Mouse (Mus musculus): ENCODE measurements at regions not wholly inside any gene's neighbourhood (a gene's known extent, or its start where the extent isn't known, plus 50 kb on each side); places are given as distances from the start of the nearest gene placed in this dataset.

DNA sequence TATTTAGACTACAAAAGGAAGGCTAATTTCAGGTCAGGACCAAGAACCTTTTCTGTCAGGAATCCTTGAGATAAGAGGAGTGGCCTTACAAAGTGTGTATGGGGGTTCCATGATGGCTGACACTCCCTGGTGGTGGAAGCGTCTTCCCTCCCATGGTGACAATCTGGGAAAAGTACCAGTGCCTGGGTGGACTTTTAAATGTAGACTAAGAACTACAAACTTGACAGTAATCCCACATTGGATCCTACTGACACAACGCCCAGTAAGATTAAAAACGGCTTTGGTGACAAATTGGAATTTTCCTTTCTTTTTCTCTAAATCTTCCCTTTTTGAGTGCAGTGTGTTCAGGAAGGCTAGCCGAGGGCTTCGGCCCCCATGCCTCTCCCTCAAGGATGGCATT, 325.3 kb upstream of the Prickle1 start:
- H3K4me1 ChIP-seq (ENCODE audit: control insufficient read depth in 1 of 2, insufficient read depth in 2 of 2, low read length in 2 of 2): no peaks in the 10 kb centered on the region
- H3K9me3 ChIP-seq (replicated peaks; ENCODE audit: insufficient read depth, low read length): no peaks in the 10 kb centered on the region
- H3K27ac ChIP-seq (ENCODE audit: control insufficient read depth, low read depth, low read length): no peak overlapping the region
- H3K36me3 ChIP-seq (ENCODE audit: control insufficient read depth in 1 of 2, insufficient read depth in 2 of 2, low read length in 2 of 2): no peaks in the 10 kb centered on the region
- no peaks in the 10 kb centered on the region for H3K79me2 ChIP-seq (ENCODE audit: control insufficient read depth, insufficient read depth, low read length, poor library complexity)
- H3K4me3 ChIP-seq (ENCODE audit: control insufficient read depth in 1 of 2, insufficient read depth in 1 of 2, low read depth in 2 of 2, low read length in 2 of 2): no peak overlapping the region
- H3K9ac ChIP-seq (ENCODE audit: control insufficient read depth, low read depth, low read length, poor library complexity, severe bottlenecking): no peak overlapping the region
- no peak for DNase-seq (ENCODE audit: low read depth, low spot score)
- no peaks in the 10 kb centered on the region for H3K27me3 ChIP-seq (ENCODE audit: control insufficient read depth in 1 of 2, insufficient read depth in 2 of 2, low read length in 2 of 2)
- no peak for TF ChIP-seq E2F4 (IDR thresholded peaks at IDR 0.05; ENCODE audit: borderline replicate concordance, low read depth, low read length)
- no peak for TF ChIP-seq USF2 (IDR thresholded peaks at IDR 0.05; ENCODE audit: borderline replicate concordance in 1 of 2, insufficient read depth in 1 of 2, low read depth in 1 of 2, low read length in 2 of 2)
- TF ChIP-seq ETS1 (IDR thresholded peaks at IDR 0.05; ENCODE audit: low read depth, low read length): no peak
- no peak for TF ChIP-seq TAL1 (IDR thresholded peaks at IDR 0.05; ENCODE audit: low read length)
- TF ChIP-seq CTCF (IDR thresholded peaks at IDR 0.05 in 2 of 3, conservative IDR thresholded peaks at IDR 0.05 in 1 of 3; ENCODE audit: control insufficient read depth in 1 of 3, insufficient read depth in 1 of 3, low read depth in 2 of 3, low read length in 3 of 3, poor library complexity in 1 of 3, severe bottlenecking in 1 of 3): no peak
- TF ChIP-seq RAD21 (IDR thresholded peaks at IDR 0.05; ENCODE audit: low read depth, low read length): no peak
- no peak for TF ChIP-seq ZC3H11A (IDR thresholded peaks at IDR 0.05; ENCODE audit: low read depth, low read length)
- TF ChIP-seq MEF2A (IDR thresholded peaks at IDR 0.05; ENCODE audit: extremely low read depth, insufficient replicate concordance, low read depth, low read length, poor library complexity, severe bottlenecking): no peak
- TF ChIP-seq ZNF384 (IDR thresholded peaks at IDR 0.05; ENCODE audit: low read depth, low read length): no peak
- TF ChIP-seq MAFK (IDR thresholded peaks at IDR 0.05; ENCODE audit: borderline replicate concordance, low read depth, low read length): no peak
- no peak for TF ChIP-seq KAT2A (conservative IDR thresholded peaks at IDR 0.05; ENCODE audit: low read depth, low read length)
- no peak for TF ChIP-seq ZMIZ1 (IDR thresholded peaks at IDR 0.05; ENCODE audit: low read depth, low read length)
- no peak for TF ChIP-seq TCF12 (IDR thresholded peaks at IDR 0.05; ENCODE audit: low read depth, low read length)
- TF ChIP-seq MAZ (IDR thresholded peaks at IDR 0.05; ENCODE audit: low read depth, low read length): no peak
- TF ChIP-seq RCOR1 (IDR thresholded peaks at IDR 0.05; ENCODE audit: low read depth, low read length): no peak
- no peak for TF ChIP-seq JUND (IDR thresholded peaks at IDR 0.05; ENCODE audit: low read depth, low read length)
- no peak for TF ChIP-seq EP300 (IDR thresholded peaks at IDR 0.05; ENCODE audit: low read depth in 1 of 2, low read length in 2 of 2)
- no peak for TF ChIP-seq MYC (IDR thresholded peaks at IDR 0.05; ENCODE audit: low read depth, low read length)
- TF ChIP-seq CHD1 (IDR thresholded peaks at IDR 0.05; ENCODE audit: low read depth, low read length): no peak

DNA sequence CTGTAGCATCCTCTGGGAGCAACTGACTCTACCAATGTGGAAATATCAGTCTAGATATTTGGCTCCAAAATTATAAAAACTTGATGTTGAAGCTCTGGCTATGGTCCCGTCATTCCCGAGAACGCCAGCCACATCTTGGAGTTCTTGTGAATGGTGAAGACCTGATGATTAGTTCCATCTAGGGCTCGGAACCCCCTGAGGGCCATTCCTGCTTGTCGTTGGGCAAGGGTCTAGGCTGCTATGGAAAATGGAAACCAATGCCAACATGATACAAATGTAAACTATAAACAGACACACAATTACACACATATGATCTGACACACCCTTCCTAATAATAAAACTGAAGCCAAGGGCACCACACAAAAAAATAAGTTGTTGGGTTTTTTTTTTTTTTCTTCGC, 323.9 kb upstream of the Prickle1 start:
- TF ChIP-seq TAL1 (IDR thresholded peaks at IDR 0.05; ENCODE audit: low read length) (no peak), POLR2A (IDR thresholded peaks at IDR 0.05; ENCODE audit: control insufficient read depth in 1 of 2, insufficient read depth in 1 of 2, low read depth in 1 of 2, low read length in 2 of 2, poor library complexity in 1 of 2) (no peak), NELFE (IDR thresholded peaks at IDR 0.05; ENCODE audit: low read depth, low read length) (no peak), ZKSCAN1 (IDR thresholded peaks at IDR 0.05; ENCODE audit: low read depth, low read length) (no peak), MAZ (IDR thresholded peaks at IDR 0.05; ENCODE audit: low read depth, low read length) (no peak), JUND (IDR thresholded peaks at IDR 0.05; ENCODE audit: low read depth, low read length) (no peak), SMC3 (IDR thresholded peaks at IDR 0.05; ENCODE audit: low read depth, low read length) (no peak), UBTF (IDR thresholded peaks at IDR 0.05; ENCODE audit: borderline replicate concordance, insufficient read depth, low read depth, low read length) (no peak), MEF2A (IDR thresholded peaks at IDR 0.05; ENCODE audit: extremely low read depth, insufficient replicate concordance, low read depth, low read length, poor library complexity, severe bottlenecking) (no peak), RAD21 (IDR thresholded peaks at IDR 0.05; ENCODE audit: low read depth, low read length) (no peak), KAT2A (conservative IDR thresholded peaks at IDR 0.05; ENCODE audit: low read depth, low read length) (no peak)
- Histone ChIP-seq H3K4me1 (ENCODE audit: control insufficient read depth in 1 of 2, insufficient read depth in 2 of 2, low read length in 2 of 2) (no peaks in the 10 kb centered on the region), H3K9ac (ENCODE audit: control insufficient read depth, low read depth, low read length, poor library complexity, severe bottlenecking) (no peak overlapping the region), H3K27ac (ENCODE audit: control insufficient read depth, low read depth, low read length) (no peak overlapping the region), H3K9me3 (replicated peaks; ENCODE audit: insufficient read depth, low read length) (no peaks in the 10 kb centered on the region), H3K4me3 (ENCODE audit: control insufficient read depth in 1 of 2, insufficient read depth in 1 of 2, low read depth in 2 of 2, low read length in 2 of 2) (no peak overlapping the region), H3K36me3 (ENCODE audit: control insufficient read depth in 1 of 2, insufficient read depth in 2 of 2, low read length in 2 of 2) (no peaks in the 10 kb centered on the region), H3K79me2 (ENCODE audit: control insufficient read depth, insufficient read depth, low read length, poor library complexity) (no peaks in the 10 kb centered on the region), H3K27me3 (ENCODE audit: control insufficient read depth in 1 of 2, insufficient read depth in 2 of 2, low read length in 2 of 2) (no peaks in the 10 kb centered on the region)
- DNase-seq (ENCODE audit: low read depth, low spot score): no peak
